Mouse (Mus musculus) forebrain, embryonic 16.5 days (tissue): ENCODE measurements at regions not wholly inside any gene's neighbourhood (a gene's known extent, or its start where the extent isn't known, plus 50 kb on each side); places are given as distances from the start of the nearest gene placed in this dataset.

Experiments
- ATAC-seq: fragments of 200-750 bp; cut with Nextera tagmentation; 2 replicates; pipeline ENCODE4 v1.8.0; 2017; ENCODE audit warnings: mild to moderate bottlenecking, moderate library complexity
- H3K27ac ChIP-seq: fragments of 300-500 bp; sonication (generic); 2 replicates; pipeline ENCODE4 v1.5.1; 2014; ENCODE audit warnings: low read length, control low read depth
- H3K27me3 ChIP-seq: fragments of 300-500 bp; sonication (generic); replicated peaks from 2 replicates; pipeline ENCODE4 v1.6.1; 2014; ENCODE audit warnings: low read length; ENCODE audit not compliant: control insufficient read depth, insufficient read depth
- H3K36me3 ChIP-seq: fragments of 300-500 bp; sonication (generic); 2 replicates; pipeline ENCODE4 v1.6.1; 2014; ENCODE audit not compliant: control insufficient read depth, insufficient read depth
- H3K4me1 ChIP-seq: fragments of 300-500 bp; sonication (generic); replicated peaks from 2 replicates; pipeline ENCODE4 v1.6.1; 2014; ENCODE audit warnings: low read length; ENCODE audit not compliant: control insufficient read depth, insufficient read depth
- H3K4me2 ChIP-seq: fragments of 300-500 bp; sonication (generic); 2 replicates; pipeline ENCODE4 v1.6.1; 2014; ENCODE audit warnings: mild to moderate bottlenecking, low read length, control low read depth
- H3K4me3 ChIP-seq: fragments of 300-500 bp; sonication (generic); replicated peaks from 2 replicates; pipeline ENCODE4 v1.5.1; 2014; ENCODE audit warnings: mild to moderate bottlenecking, low read length, control low read depth
- H3K9ac ChIP-seq: fragments of 300-500 bp; sonication (generic); replicated peaks from 2 replicates; pipeline ENCODE4 v1.6.1; 2014; ENCODE audit warnings: low read depth, low read length, control low read depth
- H3K9me3 ChIP-seq: fragments of 300-500 bp; sonication (generic); 2 replicates; pipeline ENCODE4 v1.6.1; 2016; ENCODE audit warnings: low read length; ENCODE audit not compliant: control insufficient read depth
- WGBS: fragments of 180-500 bp; shearing (Covaris S2); extraction: QIAGEN DNeasy Blood & Tissue Kit; methylation state at CpG from one replicate; pipeline ENCODE4 v1.1.7; 2014; 5-methylcytosine and 5-hydroxymethylcytosine counted together

DNA sequence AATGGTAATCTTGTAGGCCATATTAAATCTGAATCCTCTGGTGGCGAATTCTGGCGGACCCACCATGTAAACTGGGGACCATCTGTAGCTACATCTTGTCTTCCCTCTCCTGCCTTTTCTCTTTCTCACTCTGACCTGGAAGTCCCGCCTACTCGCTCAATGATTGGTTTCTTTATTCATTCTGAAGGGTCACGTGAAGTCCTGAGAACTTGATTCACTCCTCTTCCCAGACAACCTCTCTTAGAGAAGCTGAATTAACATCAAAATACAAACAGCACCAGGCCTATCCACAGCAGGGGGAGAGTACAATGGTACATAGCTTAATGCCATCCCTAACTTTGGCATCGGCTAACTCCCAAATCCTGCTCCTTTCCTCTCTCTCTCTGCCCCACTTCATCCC is 69.9 kb upstream of the Mylip start:
- no peak overlapping the region for H3K4me3 ChIP-seq
- ATAC-seq: no peak
- H3K27me3 ChIP-seq: no peaks in the 10 kb centered on the region
- H3K9ac ChIP-seq: no peak overlapping the region
- H3K4me1 ChIP-seq: 0 out of 2 replicates have a peak, but pooled peaks cover 4% of the 10 kb centered on the region
- no peak overlapping the region for H3K4me2 ChIP-seq
- H3K9me3 ChIP-seq: no peaks in the 10 kb centered on the region
- H3K27ac ChIP-seq: no peak overlapping the region
- no peaks in the 10 kb centered on the region for H3K36me3 ChIP-seq
- 77% methylated on average over 6 of the region's 6 CpGs for WGBS

DNA sequence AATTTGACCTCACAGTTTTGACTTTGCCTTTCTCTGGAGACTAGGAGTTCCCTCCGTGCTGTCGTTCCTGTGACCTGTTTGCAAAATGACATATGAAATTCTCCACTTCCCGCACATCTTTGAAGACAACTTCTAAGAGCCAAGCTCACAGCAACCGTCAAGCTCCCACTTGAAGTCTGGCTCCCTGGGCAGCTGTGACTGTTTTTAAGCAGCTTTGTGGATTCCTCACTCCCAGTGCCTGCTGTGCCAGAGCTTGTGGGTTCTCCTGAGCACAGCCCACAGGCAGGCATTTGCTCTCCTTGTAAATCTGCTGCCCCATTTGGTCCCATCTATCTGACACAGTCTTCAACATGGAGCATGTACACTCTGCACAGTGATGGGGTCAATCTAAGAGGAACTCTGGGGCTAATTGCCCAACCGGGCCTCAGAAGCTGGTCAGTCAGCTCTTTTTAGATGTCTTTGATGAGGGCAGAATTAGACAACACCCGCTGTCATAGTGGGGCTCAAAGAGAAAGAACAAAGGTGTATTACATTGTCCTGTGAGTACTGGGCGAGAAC is 63.7 kb upstream of the Mylip start:
- no peaks in the 10 kb centered on the region for H3K27me3 ChIP-seq
- no peak overlapping the region for H3K27ac ChIP-seq
- 69% methylated on average over 7 of the region's 7 CpGs for whole genome bisulfite sequencing
- H3K9ac ChIP-seq: no peak overlapping the region
- no peaks in the 10 kb centered on the region for H3K36me3 ChIP-seq
- 0 out of 2 replicates have a peak, but pooled peaks cover 7% of the 10 kb centered on the region for H3K4me1 ChIP-seq
- H3K4me3 ChIP-seq: no peak overlapping the region
- ATAC-seq: no peak
- no peaks in the 10 kb centered on the region for H3K9me3 ChIP-seq
- H3K4me2 ChIP-seq: no peak overlapping the region

DNA sequence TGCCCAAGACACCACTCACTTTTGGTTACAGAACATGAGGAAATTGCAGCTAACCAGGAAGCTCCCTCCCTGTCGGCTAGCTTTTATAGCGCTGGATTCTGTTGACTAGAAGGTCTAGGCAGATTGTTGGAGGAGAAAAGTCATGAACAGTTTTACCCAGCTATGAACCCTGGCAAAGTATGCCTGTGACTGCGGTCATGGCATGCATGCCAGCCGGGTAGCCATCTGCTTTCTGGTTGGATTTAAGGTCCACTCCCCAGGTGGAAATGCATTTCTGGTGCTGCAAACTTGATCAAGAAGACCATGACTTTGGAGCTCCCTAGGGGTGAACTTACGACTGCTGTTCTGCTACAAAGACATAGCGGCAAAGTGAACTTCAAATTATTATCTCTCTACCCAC is 62.8 kb upstream of the Mylip start:
- ATAC-seq: no peak
- WGBS: 94% methylated on average over 6 of the region's 6 CpGs
- H3K9ac ChIP-seq: no peak overlapping the region

DNA sequence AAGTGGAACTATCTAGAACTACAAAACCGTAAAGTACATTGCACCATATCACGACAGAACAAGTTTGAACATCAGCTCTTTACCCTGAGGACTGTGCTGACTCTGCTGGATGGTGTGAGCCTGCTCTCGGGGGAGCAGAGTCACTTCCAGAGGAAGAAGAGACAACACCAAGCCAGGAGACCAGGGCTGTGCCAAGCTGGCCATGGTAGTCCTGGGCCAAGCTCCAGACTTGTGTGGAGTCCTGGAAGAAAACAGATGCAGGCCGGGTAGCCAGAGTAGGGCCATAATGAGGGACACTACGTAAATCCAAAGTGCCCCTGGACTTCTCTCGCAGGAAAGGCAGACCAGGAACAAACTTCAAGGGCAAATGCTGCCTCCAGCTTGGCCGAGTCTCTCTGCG is 59.0 kb upstream of the Mylip start:
- no peak for ATAC-seq

More for the DNA sequence above, 62.8 kb upstream of the Mylip start:
- Histone ChIP-seq H3K9me3 (no peaks in the 10 kb centered on the region), H3K4me2 (no peak overlapping the region), H3K27ac (no peak overlapping the region), H3K4me1 (0 out of 2 replicates have a peak, but pooled peaks cover 7% of the 10 kb centered on the region), H3K27me3 (no peaks in the 10 kb centered on the region), H3K4me3 (no peak overlapping the region), H3K36me3 (no peaks in the 10 kb centered on the region)

DNA sequence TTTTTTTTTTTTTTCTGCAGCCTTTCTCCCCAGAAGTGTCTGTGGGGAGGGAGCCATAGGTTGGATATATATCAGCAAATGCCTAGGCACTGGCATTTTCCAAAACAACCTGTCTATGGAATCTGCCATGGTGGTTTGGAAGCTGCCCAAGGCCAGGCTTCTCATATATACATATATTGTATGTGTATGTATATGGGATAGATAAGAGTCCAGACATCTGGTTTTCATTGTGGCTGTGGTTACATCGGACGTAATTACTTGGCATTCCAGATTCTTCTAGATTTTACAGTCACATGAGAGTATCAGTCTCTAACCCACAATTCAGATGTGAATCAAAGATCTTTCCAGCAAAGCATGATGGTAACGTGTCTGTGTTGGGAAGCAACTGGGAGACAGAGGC is 57.5 kb upstream of the Mylip start:
- Histone ChIP-seq H3K4me1 (no peaks in the 10 kb centered on the region), H3K9me3 (no peaks in the 10 kb centered on the region), H3K4me3 (no peak overlapping the region), H3K27ac (no peak overlapping the region), H3K4me2 (no peak overlapping the region), H3K27me3 (no peaks in the 10 kb centered on the region), H3K36me3 (no peaks in the 10 kb centered on the region), H3K9ac (no peak overlapping the region)
- WGBS: 87% methylated on average over 3 of the region's 3 CpGs
- ATAC-seq: no peak

More for the DNA sequence above, 59.0 kb upstream of the Mylip start:
- no peak overlapping the region for H3K4me3 ChIP-seq
- no peak overlapping the region for H3K9ac ChIP-seq
- no peaks in the 10 kb centered on the region for H3K27me3 ChIP-seq
- WGBS: 84% methylated on average over 8 of the region's 8 CpGs
- H3K36me3 ChIP-seq: no peaks in the 10 kb centered on the region
- no peaks in the 10 kb centered on the region for H3K4me1 ChIP-seq
- no peaks in the 10 kb centered on the region for H3K9me3 ChIP-seq
- H3K27ac ChIP-seq: no peak overlapping the region
- no peak overlapping the region for H3K4me2 ChIP-seq

DNA sequence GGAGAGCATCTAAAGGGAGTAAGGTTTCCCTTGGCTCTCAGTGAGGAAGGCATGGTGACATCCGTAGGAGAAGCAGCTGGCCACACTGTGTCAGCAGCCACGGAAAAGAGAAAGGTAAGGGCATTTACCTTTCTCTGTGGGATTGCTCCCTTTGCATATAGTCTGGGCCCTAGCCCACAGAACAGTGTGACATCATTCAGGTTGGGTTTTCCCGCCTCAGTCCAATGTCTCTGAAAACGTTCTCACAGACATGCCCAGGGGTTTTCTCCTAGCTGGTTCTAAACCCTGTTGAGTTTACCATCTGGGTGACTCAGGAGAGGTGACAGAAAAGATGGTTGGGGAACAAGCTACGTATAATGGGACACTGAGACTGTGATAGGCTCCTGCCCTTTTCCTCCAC is 55.9 kb upstream of the Mylip start:
- no peak overlapping the region for H3K27ac ChIP-seq

More for the DNA sequence above, 55.9 kb upstream of the Mylip start:
- Histone ChIP-seq H3K4me1 (no peaks in the 10 kb centered on the region), H3K27me3 (no peaks in the 10 kb centered on the region), H3K9me3 (no peaks in the 10 kb centered on the region), H3K4me2 (no peak overlapping the region), H3K36me3 (no peaks in the 10 kb centered on the region), H3K4me3 (no peak overlapping the region), H3K9ac (no peak overlapping the region)
- WGBS: 82% methylated on average over 5 of the region's 5 CpGs
- no peak for ATAC-seq
